Mouse (Mus musculus) ES-Bruce4 (cell line): ENCODE data around the gene Foxo3. TPM values are rescaled to one million over a fixed set of nuclear protein-coding genes. Genes with fewer than 3 reads are reported as not detected.

ENCODE experiments used
- H3K27ac ChIP-seq: 2 replicates; pipeline ENCODE4 v1.5.1; 2012; ENCODE audit warnings: low read length, inconsistent platforms; ENCODE audit not compliant: insufficient read depth
- H3K27me3 ChIP-seq: 2 replicates; pipeline ENCODE4 v1.6.1; 2012; ENCODE audit warnings: mild to moderate bottlenecking, low read length, inconsistent platforms; ENCODE audit not compliant: control insufficient read depth, poor library complexity, insufficient read depth, severe bottlenecking
- H3K36me3 ChIP-seq: 2 replicates; pipeline ENCODE4 v1.6.1; 2012; ENCODE audit warnings: inconsistent platforms, mild to moderate bottlenecking, low read length, moderate library complexity; ENCODE audit not compliant: control insufficient read depth, poor library complexity, insufficient read depth, severe bottlenecking
- H3K4me1 ChIP-seq: one replicate; pipeline ENCODE4 v1.8.1; 2011; ENCODE audit warnings: low read length; ENCODE audit not compliant: control insufficient read depth, insufficient read depth
- H3K4me3 ChIP-seq: 2 replicates; pipeline ENCODE4 v1.5.1; 2011; ENCODE audit warnings: low read depth, mild to moderate bottlenecking, low read length
- H3K9ac ChIP-seq: 2 replicates; pipeline ENCODE4 v1.6.1; 2012; ENCODE audit warnings: low read depth, mild to moderate bottlenecking, inconsistent platforms; ENCODE audit not compliant: poor library complexity, severe bottlenecking
- H3K9me3 ChIP-seq: replicated peaks from 2 replicates; pipeline ENCODE4 v1.6.1; 2012; ENCODE audit warnings: mild to moderate bottlenecking, low read length, inconsistent platforms; ENCODE audit not compliant: control insufficient read depth, poor library complexity, insufficient read depth, severe bottlenecking
- CTCF ChIP-seq: IDR thresholded peaks from one replicate; pipeline ENCODE4 v1.8.1; 2011; ENCODE audit warnings: low read depth, low read length
- EP300 ChIP-seq: IDR thresholded peaks from 2 replicates; pipeline ENCODE4 v1.6.1; 2011; ENCODE audit warnings: low read depth, low read length; ENCODE audit not compliant: insufficient read depth
- POLR2A ChIP-seq: IDR thresholded peaks from one replicate; pipeline ENCODE4 v1.8.1; 2011; ENCODE audit warnings: low read length; ENCODE audit not compliant: insufficient read depth
- polyA plus RNA-seq: library from polyadenylated mRNA; stranded (reverse); fragments of >200 nt; gene quantifications from 2 replicates; pipeline ENCODE4 v1.2.4, GENCODE M21; 2011; ENCODE audit warnings: low read depth; ENCODE audit not compliant: missing spikeins, insufficient read depth, insufficient read length

The Foxo3 gene
- polyA plus RNA-seq, 1 experiment, result 44.9 TPM

DNA sequence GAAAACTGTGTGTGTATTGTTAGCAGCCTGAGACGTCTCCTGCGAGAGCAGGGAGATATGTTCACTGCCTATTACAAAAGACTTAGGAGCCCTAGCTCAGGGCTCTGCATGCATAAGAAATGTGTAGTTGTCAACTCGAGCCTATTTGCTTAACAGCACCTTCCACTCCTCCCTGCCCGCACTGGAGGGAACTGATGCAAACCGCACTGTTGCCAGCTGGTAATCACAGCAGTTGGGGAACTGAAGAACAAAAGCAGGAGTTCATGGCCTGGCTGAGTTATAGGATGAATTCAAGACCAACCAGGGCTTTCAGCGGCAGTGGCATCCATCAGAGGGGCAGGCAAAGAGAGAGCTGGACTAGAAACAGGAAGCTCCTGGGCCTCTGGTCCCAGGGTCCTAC lies 66.7 kb downstream of the Foxo3 start:
- H3K4me1 ChIP-seq, result no peaks in the 10 kb centered on the region
- no peak for TF ChIP-seq CTCF
- TF ChIP-seq POLR2A, result no peak
- H3K9me3 ChIP-seq, result 0 out of 2 replicates have a peak, but pooled peaks cover 3% of the 10 kb centered on the region
- no peaks in the 10 kb centered on the region for H3K27me3 ChIP-seq
- H3K4me3 ChIP-seq, result no peak overlapping the region
- H3K9ac ChIP-seq, result no peak overlapping the region
- H3K36me3 ChIP-seq, result no peaks in the 10 kb centered on the region
- no peak overlapping the region for H3K27ac ChIP-seq

DNA sequence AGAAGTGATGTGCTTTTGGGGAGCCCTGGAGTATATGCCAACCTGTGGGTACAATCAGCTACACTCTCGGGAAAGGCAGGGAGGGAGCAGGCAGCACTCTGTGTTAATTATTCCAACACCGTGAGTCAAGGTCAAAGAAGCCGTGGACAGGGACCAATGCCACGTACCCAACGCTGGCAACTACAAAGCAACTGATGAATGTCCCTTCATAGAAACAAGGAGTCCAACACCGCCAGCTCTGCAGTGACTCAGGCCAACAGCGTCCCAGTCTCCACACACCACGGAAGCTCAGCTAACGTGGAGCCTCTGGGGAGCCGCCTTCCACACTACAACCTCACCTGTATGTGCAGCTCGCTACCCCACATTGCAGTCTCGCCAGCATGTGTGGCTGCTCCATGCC lies 68.9 kb downstream of the Foxo3 start:
- no peak for TF ChIP-seq EP300
- no peak for TF ChIP-seq CTCF
- TF ChIP-seq POLR2A, result no peak
- Histone ChIP-seq H3K9ac (no peak overlapping the region), H3K4me3 (no peak overlapping the region), H3K4me1 (no peaks in the 10 kb centered on the region), H3K9me3 (0 out of 2 replicates have a peak, but pooled peaks cover 3% of the 10 kb centered on the region), H3K36me3 (no peaks in the 10 kb centered on the region), H3K27ac (no peak overlapping the region), H3K27me3 (no peaks in the 10 kb centered on the region)

DNA sequence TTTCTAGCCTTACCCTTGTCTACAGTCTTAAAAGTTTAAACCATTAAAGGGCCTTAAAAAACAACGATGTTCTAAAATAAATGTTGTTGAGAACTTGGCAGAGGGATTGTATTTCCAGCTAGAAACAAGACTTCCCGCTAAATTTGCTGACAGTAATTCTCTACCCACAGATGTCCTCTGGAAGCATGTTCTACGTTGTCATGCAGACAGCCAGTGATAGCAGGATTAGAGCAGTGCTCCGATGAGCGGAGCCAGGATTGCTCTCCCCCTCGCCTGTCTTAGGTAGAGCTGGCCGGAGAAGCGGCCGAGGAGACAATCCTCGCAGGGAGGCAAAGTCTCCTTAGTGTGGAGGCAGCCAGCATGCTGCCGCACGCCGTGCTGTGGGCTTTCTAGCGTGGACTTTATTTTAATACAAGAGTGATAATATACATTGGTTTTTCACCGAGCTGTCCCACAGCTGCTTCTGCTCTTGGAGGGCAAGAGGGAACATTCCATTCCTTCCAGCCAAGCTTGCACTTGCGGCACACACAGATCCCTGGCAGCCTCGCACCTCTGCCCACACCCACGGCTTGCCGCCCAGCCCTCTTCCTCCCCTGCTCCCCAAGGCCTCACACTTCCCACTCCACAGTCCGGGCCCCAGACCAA lies 71.7 kb downstream of the Foxo3 start:
- no peaks in the 10 kb centered on the region for H3K27me3 ChIP-seq
- no peak overlapping the region for H3K9ac ChIP-seq
- no peaks in the 10 kb centered on the region for H3K36me3 ChIP-seq
- H3K4me3 ChIP-seq, result no peak overlapping the region
- 0 out of 2 replicates have a peak, but pooled peaks cover 3% of the 10 kb centered on the region for H3K9me3 ChIP-seq
- H3K4me1 ChIP-seq, result no peaks in the 10 kb centered on the region
- TF ChIP-seq CTCF (no peak), POLR2A (no peak), EP300 (no peak)
- H3K27ac ChIP-seq, result no peak overlapping the region

DNA sequence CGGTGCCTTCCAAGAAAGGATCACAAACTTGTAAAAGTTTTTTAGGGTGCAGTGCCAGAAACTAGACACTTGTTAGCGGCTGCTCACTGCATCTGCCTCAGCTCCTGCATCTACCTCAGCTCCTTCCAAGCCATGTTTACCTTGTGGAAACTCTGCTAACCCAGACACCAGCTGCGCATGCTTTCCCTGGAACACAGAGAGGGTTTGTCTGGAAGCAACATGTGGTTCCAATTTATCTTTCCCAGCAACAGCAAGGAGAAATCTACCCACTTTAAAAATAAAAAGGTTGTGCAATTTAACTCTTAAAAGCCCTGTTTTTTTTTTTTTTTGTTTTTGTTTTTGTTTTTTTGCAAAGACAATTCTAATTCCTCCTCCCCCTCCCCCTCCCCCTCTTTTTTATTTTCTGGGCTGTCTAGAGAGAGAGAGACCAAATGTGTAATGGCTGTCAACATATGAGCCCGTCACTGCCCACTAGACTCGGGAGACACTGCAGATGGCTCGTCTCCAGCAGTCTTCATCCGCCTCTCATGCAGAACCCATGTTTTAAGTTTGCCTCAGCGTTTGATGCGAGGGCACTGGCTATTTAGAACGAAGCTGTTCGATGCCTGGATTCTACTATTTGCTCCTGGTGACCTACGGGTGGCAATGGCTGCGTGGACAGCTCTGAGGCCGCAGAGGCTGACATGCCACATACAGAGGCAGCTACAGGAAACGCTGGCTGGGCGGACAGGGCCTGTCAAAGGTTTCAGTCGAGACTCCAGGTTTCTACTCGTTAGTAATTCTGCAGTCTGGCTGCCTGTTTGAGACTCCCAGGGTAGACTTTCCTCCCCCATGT lies 73.0 kb downstream of the Foxo3 start:
- 0 out of 2 replicates have a peak, but pooled peaks cover 3% of the 10 kb centered on the region for H3K9me3 ChIP-seq
- no peak overlapping the region for H3K9ac ChIP-seq
- no peaks in the 10 kb centered on the region for H3K4me1 ChIP-seq
- TF ChIP-seq CTCF (no peak), EP300 (no peak), POLR2A (no peak)
- H3K4me3 ChIP-seq, result no peak overlapping the region
- H3K27ac ChIP-seq, result no peak overlapping the region
- no peaks in the 10 kb centered on the region for H3K36me3 ChIP-seq
- H3K27me3 ChIP-seq, result no peaks in the 10 kb centered on the region

DNA sequence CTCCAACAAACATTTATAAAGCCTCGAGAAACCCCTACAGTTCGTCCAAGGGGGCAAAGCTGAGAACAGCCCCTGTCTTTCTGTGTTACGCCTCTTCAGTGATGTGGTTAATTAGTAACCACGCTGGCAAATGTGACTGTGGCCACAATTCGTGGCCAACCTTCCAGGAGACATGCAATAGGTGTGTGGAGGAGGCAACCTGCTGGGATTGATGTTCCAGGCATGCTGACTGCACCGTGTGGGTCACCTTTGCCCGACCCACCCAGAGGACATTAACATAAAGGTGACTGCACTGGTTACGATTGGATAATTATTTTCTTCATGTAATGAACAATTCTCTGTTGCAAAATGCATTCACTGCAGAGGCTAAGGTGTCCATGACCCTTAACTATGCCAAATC lies 74.0 kb downstream of the Foxo3 start:
- H3K27me3 ChIP-seq, result no peaks in the 10 kb centered on the region
- no peaks in the 10 kb centered on the region for H3K9me3 ChIP-seq
- no peak overlapping the region for H3K27ac ChIP-seq
- TF ChIP-seq POLR2A, result no peak
- H3K4me1 ChIP-seq, result no peaks in the 10 kb centered on the region
- H3K4me3 ChIP-seq, result no peak overlapping the region
- H3K36me3 ChIP-seq, result no peaks in the 10 kb centered on the region
- no peak overlapping the region for H3K9ac ChIP-seq

DNA sequence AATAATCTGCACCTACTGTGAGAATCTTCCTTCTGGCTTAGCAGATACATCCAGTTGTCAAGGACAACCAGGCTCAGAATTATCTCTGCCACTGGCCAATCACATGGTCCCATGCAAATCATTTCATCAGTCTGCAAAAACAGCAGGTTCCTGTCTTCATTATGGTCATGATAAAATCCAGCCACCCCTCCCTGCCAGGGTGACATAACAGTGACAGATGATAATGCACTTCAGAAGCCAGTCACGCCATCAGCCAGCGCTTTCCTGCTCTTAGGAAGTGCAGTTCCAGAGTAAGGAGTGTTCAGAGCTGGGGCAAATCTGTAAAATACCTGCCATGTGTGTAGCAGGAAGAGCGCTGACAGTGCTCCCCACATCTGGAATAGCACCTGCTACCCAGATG lies 77.1 kb downstream of the Foxo3 start:
- Histone ChIP-seq H3K9ac (no peak overlapping the region), H3K4me1 (no peaks in the 10 kb centered on the region), H3K9me3 (no peaks in the 10 kb centered on the region), H3K36me3 (peaks cover 6% of the 10 kb centered on the region; the same call in 1 of the 2 replicates), H3K27me3 (no peaks in the 10 kb centered on the region), H3K4me3 (no peak overlapping the region), H3K27ac (no peak overlapping the region)
- TF ChIP-seq CTCF (no peak), EP300 (no peak), POLR2A (no peak)
